ENCODE assay signal across 21 mouse cellular contexts in the genomic region with DNA sequence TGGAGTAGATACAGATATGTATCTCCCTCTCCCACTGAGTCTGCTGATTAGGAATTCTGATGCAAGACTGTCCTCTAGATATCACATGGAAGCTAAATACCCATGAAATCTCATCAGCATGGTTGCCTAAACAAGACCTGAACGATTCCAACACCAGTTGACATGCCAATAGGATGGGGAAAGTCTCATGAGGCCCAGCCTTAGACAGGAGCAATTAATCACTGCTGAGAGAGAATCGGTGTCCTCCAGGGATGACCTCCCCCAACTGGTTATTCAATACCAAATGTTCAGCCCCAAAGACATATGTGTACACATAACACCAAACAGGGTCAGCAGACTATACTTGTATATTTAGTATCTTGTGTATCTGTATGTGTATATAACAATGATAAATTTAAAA.
DNase-seq lines count a peak whose midpoint lies in the region; ATAC-seq lines count a peak whose summit lies in the region.
"Had no signal": no experiment of that assay in that cellular context is flagged by ENCODE, and none has a peak within 500 bp of the region (broad histone marks: within the 10 kb centered on the region; RNA-seq: fewer than 3 reads in every experiment).

No protein-coding gene starts in this region.

- no peak for ATAC-seq in embryonic facial prominence, embryonic 14.5 days (ENCODE audit: low read depth)
- 0 out of 2 replicates have a peak, but pooled peaks have one; percentile 38 for ATAC-seq in hindbrain, embryonic 15.5 days (ENCODE audit: low FRiP score, low read depth)
- no peak for ATAC-seq in monocyte, adult 5-6 weeks (replicated peaks; ENCODE audit: insufficient number of reproducible peaks, low FRiP score, low TSS enrichment, poor library complexity, severe bottlenecking)
- ATAC-seq: midbrain, embryonic 13.5 days had no signal

- no peak overlapping the region for H3K27ac ChIP-seq in embryonic facial prominence, embryonic 14.5 days (replicated peaks; ENCODE audit: low read depth, low read length)
- no peak overlapping the region for H3K27ac ChIP-seq in embryonic facial prominence, embryonic 10.5 days (replicated peaks)
- no peak overlapping the region for H3K27ac ChIP-seq in hindbrain, embryonic 15.5 days (replicated peaks)
- H3K27ac ChIP-seq: forebrain, embryonic 10.5 days; gastrocnemius, adult 2 months; heart, adult 2 months; liver, embryonic 15.5 days; midbrain, embryonic 13.5 days; stomach, embryonic 15.5 days had no signal

- H3K4me3 ChIP-seq in embryonic facial prominence, embryonic 14.5 days (ENCODE audit: low read depth, low read length): no peak overlapping the region
- no peak overlapping the region for H3K4me3 ChIP-seq in embryonic facial prominence, embryonic 10.5 days
- H3K4me3 ChIP-seq in hindbrain, embryonic 15.5 days: no peak overlapping the region
- H3K4me3 ChIP-seq: forebrain, embryonic 10.5 days; gastrocnemius, adult 2 months; heart, adult 2 months; liver, embryonic 15.5 days; midbrain, embryonic 13.5 days; stomach, embryonic 15.5 days had no signal

- H3K27me3 ChIP-seq in embryonic facial prominence, embryonic 14.5 days (replicated peaks; ENCODE audit: control insufficient read depth, insufficient read depth, low read length): no peaks in the 10 kb centered on the region
- H3K27me3 ChIP-seq in embryonic facial prominence, embryonic 10.5 days (replicated peaks; ENCODE audit: low read depth, poor library complexity, severe bottlenecking): no peaks in the 10 kb centered on the region
- no peaks in the 10 kb centered on the region for H3K27me3 ChIP-seq in hindbrain, embryonic 15.5 days
- H3K27me3 ChIP-seq: embryonic facial prominence, embryonic 15.5 days; liver, embryonic 15.5 days; midbrain, embryonic 13.5 days; stomach, embryonic 15.5 days had no signal

- H3K4me2 ChIP-seq in embryonic facial prominence, embryonic 14.5 days (ENCODE audit: low read depth, low read length): no peak overlapping the region
- H3K4me2 ChIP-seq in hindbrain, embryonic 15.5 days: no peak overlapping the region
- H3K4me2 ChIP-seq: liver, embryonic 15.5 days; midbrain, embryonic 13.5 days; stomach, embryonic 15.5 days had no signal

- 39% methylated on average over 2 of the region's 2 CpGs for WGBS in embryonic facial prominence, embryonic 14.5 days
- WGBS in embryonic facial prominence, embryonic 10.5 days: 63% methylated on average over 2 of the region's 2 CpGs
- WGBS in hindbrain, embryonic 15.5 days: 15% methylated on average over 2 of the region's 2 CpGs

- DNase-seq in embryonic facial prominence, embryonic 14.5 days (ENCODE audit: low spot score): peak; percentile 31
- DNase-seq in embryonic facial prominence, embryonic 10.5 days (ENCODE audit: low spot score): no peak
- peak; percentile 48 for DNase-seq in 3T3-L1 (ENCODE audit: low read depth, low spot score)
- DNase-seq in embryo, embryonic 9.5 days (ENCODE audit: extremely low spot score): peak; percentile 8
- no peak for DNase-seq in left cerebral cortex, adult 9 months (ENCODE audit: low spot score in 2 of 2)
- DNase-seq in thymus, postnatal 36 days: no peak
- DNase-seq: adrenal gland, postnatal 36 days; cerebellum, adult 18-20 months; gastrocnemius, adult 2 months; kidney, adult 11 months; lung, postnatal 10 days; spleen, adult 18-20 months; thymus, adult 2 months had no signal

- H3K9me3 ChIP-seq in embryonic facial prominence, embryonic 14.5 days (ENCODE audit: control insufficient read depth, low read length): 0 out of 2 replicates have a peak, but pooled peaks cover 3% of the 10 kb centered on the region
- no peaks in the 10 kb centered on the region for H3K9me3 ChIP-seq in embryonic facial prominence, embryonic 10.5 days
- no peaks in the 10 kb centered on the region for H3K9me3 ChIP-seq in hindbrain, embryonic 15.5 days
- H3K9me3 ChIP-seq: embryonic facial prominence, embryonic 15.5 days; forebrain, embryonic 10.5 days; liver, embryonic 15.5 days; midbrain, embryonic 13.5 days; stomach, embryonic 15.5 days had no signal

- no peaks in the 10 kb centered on the region for H3K36me3 ChIP-seq in embryonic facial prominence, embryonic 14.5 days (ENCODE audit: control insufficient read depth, insufficient read depth, low read length)
- H3K36me3 ChIP-seq in embryonic facial prominence, embryonic 10.5 days (replicated peaks): no peaks in the 10 kb centered on the region
- H3K36me3 ChIP-seq in hindbrain, embryonic 15.5 days: no peaks in the 10 kb centered on the region
- H3K36me3 ChIP-seq: embryonic facial prominence, embryonic 15.5 days; forebrain, embryonic 10.5 days; liver, embryonic 15.5 days; midbrain, embryonic 13.5 days; stomach, embryonic 15.5 days had no signal

- no peaks in the 10 kb centered on the region for H3K4me1 ChIP-seq in embryonic facial prominence, embryonic 14.5 days (ENCODE audit: control insufficient read depth, insufficient read depth, low read length)
- no peaks in the 10 kb centered on the region for H3K4me1 ChIP-seq in embryonic facial prominence, embryonic 10.5 days
- no peaks in the 10 kb centered on the region for H3K4me1 ChIP-seq in hindbrain, embryonic 15.5 days (replicated peaks)
- H3K4me1 ChIP-seq: embryonic facial prominence, embryonic 15.5 days; forebrain, embryonic 10.5 days; liver, embryonic 15.5 days; midbrain, embryonic 13.5 days; stomach, embryonic 15.5 days had no signal

- no peak overlapping the region for H3K9ac ChIP-seq in embryonic facial prominence, embryonic 14.5 days (ENCODE audit: low read depth, low read length)
- no peak overlapping the region for H3K9ac ChIP-seq in hindbrain, embryonic 15.5 days
- H3K9ac ChIP-seq: embryonic facial prominence, embryonic 15.5 days; liver, embryonic 15.5 days; midbrain, embryonic 13.5 days; stomach, embryonic 15.5 days had no signal

Comparison
In these comparisons a context has a peak if more than half of its experiments do, and no peak if none do; other contexts are left out.
1. DNase-seq: peak in embryonic facial prominence, embryonic 14.5 days (single experiment), 3T3-L1 (single experiment) and embryo, embryonic 9.5 days (single experiment); none in embryonic facial prominence, embryonic 10.5 days (single experiment), left cerebral cortex, adult 9 months (0 of 2) and thymus, postnatal 36 days (0 of 2).